Mouse (Mus musculus) gastrocnemius, postnatal 36 days (tissue): ENCODE measurements around the gene Abraxas1. TPM values are rescaled to one million over a fixed set of nuclear protein-coding genes. Genes with fewer than 3 reads are reported as not detected.

Experiments
- DNase-seq, 2 experiments: peaks; one replicate each; pipeline ENCODE4 v3.0.0; 2022
- intact Hi-C: fragments of 180-260 bp; cut with DNase I; formaldehyde crosslinking; loops from one replicate; pipeline ENCODE4 v1.15.1; 2025
- long read RNA-seq, 2 experiments: library from polyadenylated mRNA; stranded (forward); transcript quantifications; one replicate each; pipeline ENCODE4 v2.0.0; 2021
- total RNA-seq, 2 experiments: library from RNA; stranded (reverse); gene quantifications; 2 replicates each; pipeline ENCODE4 v1.2.3; 2021

The Abraxas1 gene
- total RNA-seq = 1 to 10 TPM; 3.0 to 4.3 TPM
- long read RNA-seq, experiment 1, partial matches to known transcripts = 0 of 6 reads
- long read RNA-seq, experiment 1, other reads (novel, unspliced or antisense) = 4 of 6 reads
- long read RNA-seq, experiment 2, partial matches to known transcripts = 0 of 5 reads
- long read RNA-seq, experiment 2, other reads (novel, unspliced or antisense) = 1 of 5 reads

DNA sequence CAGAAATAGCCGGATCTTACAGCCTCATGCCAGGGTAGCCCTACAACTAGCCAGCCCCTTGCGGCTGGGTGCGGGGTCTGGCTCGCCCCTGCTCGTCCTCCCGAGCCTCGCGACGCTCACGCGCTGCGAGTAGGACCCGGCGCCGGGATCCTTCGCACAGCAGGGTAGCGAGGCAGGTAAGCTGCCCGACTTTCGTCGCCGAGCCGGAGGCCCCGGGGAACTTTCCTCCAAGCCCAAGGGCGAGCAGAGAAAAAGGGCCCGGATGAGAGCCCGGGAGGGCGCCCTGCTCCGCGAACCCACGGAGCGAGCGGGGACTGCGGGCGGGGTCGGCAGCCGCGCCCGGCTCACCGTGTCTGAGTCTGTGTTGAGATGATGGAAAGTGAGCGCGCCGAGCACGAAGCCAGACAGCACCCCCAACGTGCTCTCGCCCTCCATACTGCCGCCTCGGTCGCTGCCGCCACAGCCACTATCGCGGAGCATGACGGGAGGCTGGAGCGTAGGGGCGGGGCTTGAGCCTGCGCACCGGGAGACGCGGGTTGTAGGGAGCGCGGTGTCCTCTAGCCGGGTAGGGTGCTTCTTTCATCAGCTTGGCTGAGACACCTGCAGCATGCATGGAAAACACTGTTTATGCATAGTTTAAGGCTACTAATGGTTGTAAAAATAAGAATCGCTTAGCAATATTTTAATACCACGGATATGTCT is at the start of gene Abraxas1:
Abraxas1 (minus strand) TSS at position 483 of the 702 bp plus-strand sequence.
- peak; percentile 74 to 78 for DNase-seq
- intact Hi-C loops = no loop called here

DNA sequence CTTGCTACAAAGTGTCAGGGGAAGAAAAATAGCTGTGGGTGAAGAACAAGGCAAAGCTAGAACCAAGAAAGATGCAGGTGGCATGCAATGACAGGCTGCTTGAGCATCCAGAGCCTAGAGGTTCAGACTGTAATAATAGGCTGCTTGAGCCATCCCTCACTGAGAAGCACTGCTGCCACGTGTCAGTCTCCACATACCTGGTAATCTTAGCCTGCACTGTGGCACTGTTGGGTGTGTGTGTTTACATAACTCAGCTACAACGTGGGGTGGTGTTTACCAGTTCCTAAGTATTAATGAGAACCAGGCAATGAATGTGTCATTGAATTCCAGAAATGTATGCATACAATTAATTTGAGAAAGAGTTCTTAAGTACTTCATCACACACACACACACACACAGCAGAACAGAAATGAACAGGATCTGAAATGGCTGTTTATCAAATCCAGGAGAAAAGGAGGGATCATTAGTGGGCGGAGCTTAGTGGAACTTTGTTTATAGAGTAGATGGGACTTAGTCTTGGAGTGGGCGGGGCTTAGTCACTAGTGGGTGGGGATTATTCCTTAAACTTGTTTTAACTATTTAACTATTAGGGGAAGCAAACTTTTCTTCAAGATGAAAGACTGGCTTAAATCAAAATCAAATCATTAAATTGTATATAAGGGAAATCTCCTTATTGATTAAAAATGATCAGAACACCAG is 48.6 kb upstream of the Abraxas1 start:
- DNase-seq = no peak
- intact Hi-C loops = no loop called here

DNA sequence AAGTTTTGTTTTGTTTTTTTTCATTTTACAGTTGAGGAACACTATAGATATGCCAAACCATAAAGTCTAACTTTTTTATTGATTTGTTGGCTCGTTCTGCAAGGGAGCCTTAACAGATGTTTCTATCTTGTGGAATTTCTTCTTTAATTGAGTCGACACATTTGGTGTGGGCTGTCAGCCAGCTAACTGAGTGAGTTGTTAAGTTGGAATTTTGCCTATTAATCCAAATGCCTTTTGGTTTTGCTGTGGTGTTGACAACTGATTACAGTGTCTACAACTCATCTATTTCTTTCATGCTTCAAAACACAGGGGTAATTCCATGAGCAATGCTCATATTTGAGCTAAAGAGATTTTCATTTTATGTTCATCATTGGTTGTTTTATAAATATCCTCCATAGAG is 45.4 kb upstream of the Abraxas1 start:
- intact Hi-C loops = no loop called here
- DNase-seq = no peak

DNA sequence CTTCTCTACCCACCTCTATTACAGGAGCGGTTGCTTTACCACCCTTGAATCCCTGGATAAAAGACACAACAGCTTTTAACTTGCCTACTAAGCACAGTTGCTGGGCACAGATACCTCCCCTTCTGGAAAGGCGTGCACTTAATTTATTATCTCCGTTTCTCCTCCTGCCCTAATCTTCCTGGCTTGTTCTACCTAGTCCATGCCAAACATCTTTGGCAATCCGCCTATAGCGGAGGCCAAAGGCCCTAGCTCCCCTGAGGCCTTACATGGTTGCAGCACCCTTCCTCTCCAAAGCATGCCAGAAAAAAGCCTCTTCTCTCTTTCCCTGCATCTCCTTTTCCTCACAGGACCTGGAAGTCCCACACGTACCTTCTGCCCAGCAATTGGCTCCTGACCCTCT is 43.7 kb upstream of the Abraxas1 start:
- no peak for DNase-seq
- intact Hi-C loops = no loop called here

DNA sequence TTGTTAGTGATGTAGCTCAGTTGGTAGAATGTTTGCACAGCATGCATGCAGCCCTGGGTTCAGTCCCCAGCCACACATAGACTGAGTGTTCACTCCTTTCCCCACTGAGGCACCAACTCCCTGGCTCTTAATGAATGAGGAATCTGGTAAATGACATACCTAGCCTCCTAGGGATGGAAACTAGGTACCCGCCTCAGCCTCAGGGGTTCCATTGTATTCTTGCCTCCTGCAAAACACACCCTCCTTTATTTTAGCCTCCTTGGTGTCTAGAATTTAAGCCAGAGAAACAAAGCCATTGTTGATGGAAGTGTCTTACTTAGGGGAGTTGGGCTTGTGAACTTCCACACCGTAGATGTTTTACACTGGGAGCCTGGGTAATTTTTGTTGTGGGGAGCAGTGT is 42.3 kb upstream of the Abraxas1 start:
- no peak for DNase-seq
- intact Hi-C loops = no loop called here

DNA sequence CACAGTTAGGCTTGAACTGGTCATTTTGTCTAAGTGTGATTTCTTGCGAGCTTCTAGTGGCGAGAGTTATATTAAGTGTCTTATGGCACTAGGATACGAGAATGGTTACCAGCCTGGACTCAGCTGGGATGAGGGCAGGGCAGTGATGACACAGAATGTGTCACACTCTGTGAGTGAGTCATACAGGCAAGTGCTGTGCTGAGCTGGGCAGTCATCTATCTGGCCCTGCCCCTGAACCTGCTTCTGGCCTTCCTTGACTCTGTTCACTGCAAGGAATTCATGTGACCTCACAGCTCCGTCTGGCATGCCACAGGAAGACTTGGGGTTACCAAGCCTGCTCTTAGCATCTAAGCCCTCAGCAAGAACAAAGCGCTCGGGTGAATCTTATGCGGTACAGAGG is 41.0 kb upstream of the Abraxas1 start:
- intact Hi-C loops = no loop called here
- no peak for DNase-seq

DNA sequence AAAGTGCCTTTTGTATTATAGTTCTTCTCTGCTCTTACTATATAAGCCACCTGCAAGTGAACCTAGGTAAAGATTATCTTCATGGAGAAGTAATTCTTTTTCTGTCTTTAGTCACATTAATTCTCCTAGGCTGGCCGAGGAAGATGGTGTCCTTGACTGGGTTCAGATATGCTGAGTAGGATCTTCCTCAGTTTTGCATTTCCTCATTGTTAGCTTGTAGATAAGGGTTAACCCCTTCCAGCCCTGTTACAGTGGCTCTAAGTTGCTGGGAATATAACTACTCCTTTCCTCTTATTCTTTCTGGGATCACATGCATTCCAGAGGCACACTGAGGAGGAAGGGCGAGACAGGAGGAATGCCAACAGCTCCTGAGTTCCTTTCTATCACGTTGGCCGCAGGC is 40.4 kb upstream of the Abraxas1 start:
- intact Hi-C loops = no loop called here
- no peak for DNase-seq

DNA sequence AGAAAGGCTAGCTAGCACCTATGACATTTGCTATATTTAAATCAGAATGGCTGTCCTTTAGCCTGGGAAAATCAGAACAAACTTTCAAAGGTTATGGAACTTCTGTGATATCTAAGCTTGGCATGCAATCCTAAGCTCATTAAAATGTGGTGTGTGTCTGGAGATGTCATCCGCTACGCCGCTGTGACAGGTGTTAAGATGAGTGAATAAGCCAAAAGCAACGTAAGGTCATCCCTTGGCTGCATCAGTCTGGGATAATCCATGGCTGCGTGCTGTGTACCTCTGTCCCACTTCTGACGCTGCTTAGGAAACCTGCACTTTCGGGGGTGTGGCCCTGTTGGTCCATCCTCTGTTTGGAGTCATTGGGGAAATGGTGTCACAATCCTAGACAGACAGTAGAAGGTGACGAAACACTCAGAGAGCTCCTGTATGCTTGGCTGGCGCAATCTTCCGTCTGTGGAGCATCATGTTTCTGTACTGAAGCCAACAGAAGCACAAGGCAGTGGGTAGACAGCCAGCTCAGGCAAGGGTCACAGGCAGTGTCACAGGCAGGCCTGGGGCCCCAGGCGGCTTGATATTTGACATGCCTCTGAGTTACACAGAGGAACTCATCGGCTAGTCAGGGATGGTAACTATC is 39.8 kb upstream of the Abraxas1 start:
- peak; percentile 26 to 40 for DNase-seq
- intact Hi-C loops = no loop called here

DNA sequence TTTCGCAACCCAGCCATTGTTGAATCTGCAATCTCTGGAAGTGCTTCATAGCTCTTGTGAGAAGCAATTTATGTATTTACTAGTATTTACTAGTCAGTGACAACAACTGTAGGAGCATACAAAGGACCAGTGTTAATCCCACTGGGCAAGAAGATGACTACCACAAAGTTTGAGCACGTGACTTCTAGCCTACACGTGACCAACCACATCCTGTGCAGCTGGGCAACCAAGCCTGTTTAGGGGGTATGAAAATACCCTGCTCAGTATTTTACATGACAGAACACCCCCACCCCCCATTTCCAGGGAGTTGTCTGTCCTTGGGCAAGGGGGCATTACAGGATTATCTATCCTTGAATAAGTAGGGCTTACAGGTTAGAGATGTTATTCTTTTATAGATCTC is 35.8 kb upstream of the Abraxas1 start:
- DNase-seq = no peak
- intact Hi-C loops = no loop called here

DNA sequence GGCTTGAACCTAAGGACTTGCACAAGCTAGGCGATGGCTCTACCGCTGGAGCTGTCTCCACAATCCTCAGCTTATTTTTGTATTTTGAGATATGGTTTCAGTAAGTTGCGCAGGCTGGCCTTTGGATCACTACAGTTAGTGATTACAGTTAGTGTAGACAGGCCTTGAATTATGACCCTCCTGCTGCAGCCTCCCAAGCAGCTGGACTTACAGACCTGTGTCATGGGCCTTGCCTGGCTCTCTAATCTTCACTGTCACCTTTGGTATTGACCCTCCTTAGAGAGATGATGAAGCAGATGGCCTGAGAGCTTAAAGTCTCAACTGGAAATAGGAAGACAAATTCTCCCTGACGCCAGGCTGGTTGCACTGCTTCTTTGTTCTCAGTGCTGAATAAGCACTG is 33.2 kb upstream of the Abraxas1 start:
- intact Hi-C loops = no loop called here
- no peak for DNase-seq

DNA sequence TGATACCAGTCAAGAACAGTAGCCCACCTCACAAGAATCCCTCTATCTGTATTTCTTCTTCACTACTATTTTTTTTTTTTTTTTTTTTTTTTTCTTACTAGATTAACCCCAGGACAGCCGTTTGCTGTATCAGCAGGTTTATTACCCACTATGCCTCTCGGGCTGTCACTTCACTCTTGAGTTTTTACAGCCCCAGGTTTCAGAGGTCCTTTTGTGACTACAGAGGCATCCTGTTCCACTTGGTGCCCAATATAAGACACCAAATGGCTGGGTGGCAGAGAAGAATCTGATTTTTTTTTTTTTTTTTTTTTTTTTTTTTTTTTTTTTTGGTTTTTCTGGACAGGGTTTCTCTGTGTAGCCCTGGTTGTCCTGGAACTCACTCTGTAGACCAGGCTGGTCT is 26.4 kb upstream of the Abraxas1 start:
- no peak for DNase-seq
- intact Hi-C loops = no loop called here

DNA sequence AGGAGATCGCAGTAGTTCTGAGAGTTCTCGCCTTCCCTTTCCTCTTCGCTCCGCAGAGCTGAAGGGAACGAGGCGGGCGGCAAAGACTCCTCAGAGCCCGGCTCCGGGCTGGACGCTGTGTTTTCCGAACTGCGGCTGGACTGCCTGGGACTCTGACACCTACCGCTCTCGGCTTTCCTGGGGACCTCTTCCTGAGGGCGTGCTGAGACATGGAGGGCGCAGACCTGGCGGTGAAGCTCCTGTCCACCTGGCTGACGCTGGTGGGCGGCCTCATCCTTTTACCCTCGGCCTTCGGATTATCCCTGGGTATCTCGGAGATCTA is 25.8 kb upstream of the Abraxas1 start:
- intact Hi-C loops = no loop called here
- DNase-seq = no peak

DNA sequence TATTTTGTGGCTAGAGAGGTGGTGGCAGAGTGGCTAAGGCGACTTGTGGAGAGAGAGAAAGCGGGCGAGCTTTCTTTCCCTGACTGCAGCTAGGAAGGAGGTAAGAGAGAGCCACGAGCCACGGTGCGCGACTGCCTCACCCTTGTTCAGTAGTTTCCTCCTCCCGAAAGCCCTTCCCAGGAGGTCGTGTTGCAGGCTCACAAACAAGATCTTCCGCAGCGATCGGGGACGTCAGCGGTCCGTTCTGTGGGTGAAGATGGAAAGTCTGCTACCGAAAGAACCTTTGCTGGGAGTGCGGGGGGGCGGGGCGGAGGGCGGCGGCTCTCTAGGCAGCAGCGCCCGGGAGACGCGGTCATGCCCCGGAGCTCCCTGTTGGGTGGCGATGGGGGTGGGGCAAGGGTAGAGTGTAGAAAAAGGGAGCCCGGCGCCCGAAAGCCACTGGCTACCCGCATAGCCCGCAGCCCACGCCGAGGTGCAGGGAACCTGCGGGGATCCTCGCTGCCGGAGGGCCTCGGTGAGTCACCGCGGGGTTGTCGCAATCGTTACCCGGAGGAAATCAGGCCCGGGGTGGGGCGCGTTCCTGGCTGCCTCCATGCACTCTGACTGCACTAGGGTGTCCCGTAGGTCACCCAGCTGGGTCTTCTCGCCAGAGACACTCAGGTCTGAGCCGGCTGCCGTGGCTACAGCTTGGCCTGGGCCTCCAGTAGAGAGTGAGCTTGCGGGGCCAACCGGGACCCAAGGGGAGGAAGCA is 25.3 kb upstream of the Abraxas1 start:
- intact Hi-C loops = no loop called here
- DNase-seq = peak; percentile 69 to 72

DNA sequence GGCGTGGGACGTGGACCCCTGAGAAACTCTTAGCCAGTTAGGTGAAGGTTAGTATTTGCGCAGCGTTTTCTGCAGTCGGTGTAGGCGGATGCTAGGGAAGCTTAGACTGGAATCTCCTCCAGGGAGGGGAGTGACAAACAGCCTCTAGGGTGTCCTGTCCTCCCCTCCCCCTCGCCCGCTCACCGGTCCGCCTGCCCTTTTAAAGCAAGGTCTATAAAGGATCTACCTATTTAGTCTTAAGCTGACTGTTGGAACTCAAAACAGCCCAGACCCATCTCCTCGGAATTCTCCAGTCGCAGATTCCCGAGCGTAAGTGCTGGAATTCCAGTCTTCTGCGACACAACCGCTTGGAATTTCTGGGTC is 24.7 kb upstream of the Abraxas1 start, which contains the start of gene Gpat3:
Gpat3 (plus strand) TSS at position 229 of the 363 bp plus-strand sequence.
- peak; percentile 14 to 22 for DNase-seq
- intact Hi-C loops = no loop called here

DNA sequence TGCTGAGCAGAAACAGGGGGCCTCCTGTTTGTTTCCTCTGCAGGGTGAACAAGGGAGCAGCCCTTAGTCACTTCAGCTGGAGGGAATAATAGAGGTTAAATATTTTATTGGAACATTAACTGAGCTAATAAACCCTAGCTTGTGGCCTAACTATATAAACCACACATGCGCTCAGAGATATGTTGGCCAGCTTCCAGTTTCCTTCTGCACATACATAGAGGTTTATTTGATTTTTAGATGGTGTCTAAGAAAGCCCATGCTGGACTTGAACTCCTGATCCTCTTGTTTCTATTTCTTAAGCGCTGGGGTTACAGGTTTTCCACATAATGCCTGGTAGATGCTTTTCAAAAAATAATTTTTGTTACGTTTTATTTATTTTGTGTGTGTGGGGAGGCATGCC is 23.7 kb upstream of the Abraxas1 start:
- DNase-seq = no peak
- intact Hi-C loops = no loop called here

DNA sequence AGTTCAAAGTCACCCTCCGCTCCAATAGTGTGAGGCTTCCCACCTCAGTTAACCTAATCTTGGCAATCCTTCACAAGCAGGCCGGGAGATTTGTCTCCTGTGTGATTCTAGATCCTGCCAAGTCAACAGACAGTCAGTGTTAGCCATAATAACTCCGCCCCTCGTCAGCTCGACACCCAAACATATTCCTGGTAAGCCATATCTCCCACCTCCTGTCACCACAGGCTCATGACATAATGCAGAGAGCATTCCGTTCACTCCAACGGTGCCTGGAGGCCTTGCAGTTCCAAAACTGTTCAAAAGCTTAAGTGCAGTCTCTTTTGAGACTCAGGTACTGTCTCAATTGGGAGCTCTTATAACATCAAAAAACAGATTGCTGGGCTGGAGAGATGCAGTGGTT is 17.1 kb upstream of the Abraxas1 start:
- intact Hi-C loops = no loop called here
- DNase-seq = no peak

DNA sequence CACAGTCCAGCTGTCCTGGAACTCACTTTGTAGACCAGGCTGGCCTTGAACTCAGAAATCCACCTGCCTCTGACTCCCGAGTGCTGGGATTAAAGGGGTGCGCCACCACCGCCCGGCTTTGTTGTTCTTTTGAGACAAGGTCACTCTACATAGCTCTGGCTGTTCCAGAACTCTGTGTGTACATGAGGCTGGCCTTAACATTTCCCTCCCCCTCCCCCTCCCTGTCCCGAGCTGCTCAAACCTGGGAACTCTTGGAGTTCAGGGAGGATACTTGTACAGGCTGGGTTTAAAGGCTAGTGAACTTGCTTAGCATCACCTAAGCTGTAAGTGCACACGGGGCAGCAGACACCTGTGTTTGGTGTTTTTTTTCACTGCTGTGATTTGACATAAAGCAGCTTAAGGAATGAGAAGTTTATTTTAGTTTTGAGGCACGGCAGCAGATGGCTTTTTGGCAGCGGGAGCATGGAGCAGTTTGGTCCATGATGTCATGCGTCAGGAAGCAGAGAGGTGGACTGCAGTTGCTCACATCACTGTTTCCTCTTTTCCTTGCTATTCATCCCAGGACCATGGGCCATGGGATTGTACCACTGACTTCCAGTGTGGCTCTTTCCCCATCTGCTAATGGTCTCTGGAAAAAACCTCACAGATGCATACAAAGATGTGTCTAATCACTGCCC is 15.2 kb upstream of the Abraxas1 start:
- intact Hi-C loops = no loop called here
- DNase-seq = no peak

DNA sequence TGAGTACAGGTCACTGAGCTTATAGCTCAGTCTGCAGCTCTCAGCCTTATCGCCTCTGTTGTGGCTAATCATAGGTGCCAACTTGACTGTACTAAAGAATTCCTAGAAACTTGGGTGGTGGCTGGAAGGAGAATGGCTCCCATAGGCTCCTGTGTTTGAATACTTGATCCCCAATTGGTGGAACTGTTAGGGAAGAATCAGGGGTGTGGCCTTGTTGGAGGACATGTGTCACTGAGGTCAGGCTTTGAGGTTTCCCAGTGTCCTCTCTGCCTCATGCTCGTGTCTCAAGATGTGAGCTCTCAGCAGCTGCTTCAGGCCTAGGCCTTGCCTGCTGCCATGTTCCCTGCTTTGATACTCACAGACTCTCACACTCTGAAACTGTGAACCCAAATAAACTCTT is 13.1 kb upstream of the Abraxas1 start:
- intact Hi-C loops = no loop called here
- no peak for DNase-seq

DNA sequence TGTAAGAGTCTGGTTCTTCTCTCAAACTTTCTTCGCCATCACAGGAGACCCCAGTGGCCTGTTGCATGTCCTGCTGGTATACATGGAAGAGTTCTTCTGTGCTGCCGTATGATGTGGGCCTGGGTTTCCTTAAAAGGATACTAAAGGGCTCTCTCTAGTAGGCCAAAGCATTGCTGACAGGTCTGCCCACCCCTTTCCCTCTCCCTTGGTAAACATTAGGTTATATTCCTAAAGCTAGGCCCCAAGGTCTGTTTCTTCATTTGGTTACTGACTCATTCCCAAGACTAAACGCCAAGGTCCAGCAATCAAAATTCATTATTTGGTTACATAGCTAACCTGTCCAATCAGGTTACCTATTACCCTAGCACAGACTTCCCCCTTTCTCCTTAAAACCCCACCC is 11.9 kb upstream of the Abraxas1 start:
- intact Hi-C loops = no loop called here
- no peak for DNase-seq

DNA sequence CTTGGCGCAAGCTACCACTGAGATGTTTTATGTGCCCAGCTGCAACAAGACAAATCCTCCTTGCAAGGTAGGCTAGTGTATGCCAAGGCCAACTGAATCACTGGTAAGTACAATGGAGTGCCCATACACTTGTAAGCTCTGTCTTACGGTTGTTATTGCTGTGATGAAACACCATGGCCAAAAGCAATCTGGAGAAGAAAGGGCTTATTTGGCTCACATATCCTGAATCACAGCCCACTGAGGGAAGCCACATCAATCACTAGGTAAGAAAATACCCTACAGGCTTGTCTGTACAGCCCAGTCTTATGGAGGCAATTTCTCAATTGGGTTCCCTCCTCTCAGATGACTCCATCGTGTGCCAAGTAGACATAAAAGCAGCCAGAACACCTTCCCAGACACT is 7.9 kb upstream of the Abraxas1 start:
- DNase-seq = no peak
- intact Hi-C loops = loop anchor here (2.0 kb wide), 1 partner anchor 86 kb away; no protein-coding TSS in a partner anchor
